Mouse (Mus musculus): ENCODE results near the gene 1700057G04Rik. TPM values are rescaled to one million over a fixed set of nuclear protein-coding genes. Genes with fewer than 3 reads are reported as not detected.
"Not testable (repeated sequence)": the region's sequence is repeated elsewhere in the genome, so short reads cannot be mapped to it uniquely, and the experiment has no call there.

The 1700057G04Rik gene
- total RNA-seq, 1 experiment: not detected

DNA sequence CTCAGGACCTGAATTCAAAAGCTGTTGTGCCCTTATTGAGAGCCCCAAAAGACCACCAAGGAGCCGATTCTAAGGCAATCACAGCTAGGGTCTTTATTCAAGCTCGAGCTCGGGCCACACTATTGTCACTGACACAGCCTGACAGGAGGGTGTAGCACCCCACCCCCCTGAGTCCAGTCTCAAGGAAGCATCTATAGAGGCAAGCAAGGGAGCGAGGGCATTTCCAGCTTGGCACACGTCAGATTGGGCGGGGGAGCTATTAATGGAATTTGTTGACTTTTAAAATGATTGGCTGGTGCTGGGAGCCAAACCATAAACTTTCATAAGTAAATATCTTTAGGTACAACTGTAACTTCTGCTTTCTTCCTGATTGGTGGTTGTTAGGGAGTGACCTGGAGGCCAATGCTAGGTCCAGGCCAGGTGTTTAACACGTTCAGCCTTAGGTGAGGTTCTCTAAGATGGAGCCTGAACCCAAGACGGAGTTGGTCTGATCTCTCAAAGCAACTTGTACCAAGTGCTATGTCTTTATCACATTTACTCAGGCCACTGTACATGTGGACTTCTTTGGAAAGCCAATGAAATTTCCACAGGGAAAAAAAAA is 3.5 kb upstream of the 1700057G04Rik start:
- H3K9me3 ChIP-seq (ENCODE audit: control insufficient read depth, insufficient read depth, low read depth, low read length): no peaks in the 10 kb centered on the region
- no peaks in the 10 kb centered on the region for H3K36me3 ChIP-seq (ENCODE audit: control insufficient read depth, insufficient read depth, low read length, poor library complexity, severe bottlenecking)
- H3K27ac ChIP-seq (ENCODE audit: insufficient read depth, low read depth, low read length, poor library complexity, severe bottlenecking): no peak overlapping the region
- H3K9ac ChIP-seq (ENCODE audit: insufficient read depth, low read depth, low read length, poor library complexity, severe bottlenecking): no peak overlapping the region
- no peak for DNase-seq (ENCODE audit: low read depth, low spot score)
- H3K4me1 ChIP-seq (ENCODE audit: control insufficient read depth in 2 of 2, insufficient read depth in 2 of 2, low read length in 2 of 2, poor library complexity in 1 of 2): no peaks in the 10 kb centered on the region
- in situ Hi-C loops (cut with MboI; ENCODE audit: low sequenced_read_pairs in 2 of 2, unreplicated experiment in 2 of 2): no loop called here
- TF ChIP-seq CHD2 (IDR thresholded peaks at IDR 0.05; ENCODE audit: low read depth, low read length): no peak
- no peak for TF ChIP-seq HCFC1 (IDR thresholded peaks at IDR 0.05; ENCODE audit: borderline replicate concordance, insufficient read depth, low read length)
- no peak for TF ChIP-seq ZNF384 (IDR thresholded peaks at IDR 0.05; ENCODE audit: low read depth, low read length)
- no peak for TF ChIP-seq MAFK (IDR thresholded peaks at IDR 0.05; ENCODE audit: insufficient read depth, low read depth, low read length)
- no peak for TF ChIP-seq ZC3H11A (IDR thresholded peaks at IDR 0.05; ENCODE audit: borderline replicate concordance, low read depth, low read length)
- no peak overlapping the region for H3K4me3 ChIP-seq (ENCODE audit: insufficient read depth in 1 of 2, low read depth in 1 of 2, low read length in 2 of 2, poor library complexity in 1 of 2, severe bottlenecking in 1 of 2)

DNA sequence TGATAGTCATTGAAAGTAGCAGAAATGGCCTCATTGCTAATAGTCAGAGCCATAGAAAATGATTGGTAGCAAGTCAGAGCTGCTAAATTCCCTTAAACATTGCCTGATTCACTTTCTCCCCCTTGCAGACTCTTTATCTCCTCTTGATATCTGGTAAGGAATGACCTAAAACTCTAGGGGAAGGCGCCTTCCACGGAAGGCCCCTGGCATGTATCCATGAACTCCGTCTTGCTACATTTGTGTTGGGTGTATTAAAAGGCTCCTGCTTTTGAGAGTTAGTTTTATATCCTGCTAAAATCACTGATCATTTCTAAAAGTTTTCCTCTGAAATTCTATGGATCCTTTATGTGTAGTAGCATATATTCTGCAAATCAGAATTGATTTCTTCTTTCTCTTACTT is 7.6 kb downstream of the 1700057G04Rik start:
- Histone ChIP-seq H3K36me3 (ENCODE audit: control insufficient read depth, insufficient read depth, low read length, poor library complexity, severe bottlenecking) (no peaks in the 10 kb centered on the region), H3K4me1 (ENCODE audit: control insufficient read depth in 2 of 2, insufficient read depth in 2 of 2, low read length in 2 of 2, poor library complexity in 1 of 2) (no peaks in the 10 kb centered on the region), H3K9me3 (ENCODE audit: control insufficient read depth, insufficient read depth, low read depth, low read length) (no peaks in the 10 kb centered on the region), H3K9ac (ENCODE audit: insufficient read depth, low read depth, low read length, poor library complexity, severe bottlenecking) (no peak overlapping the region), H3K27ac (ENCODE audit: insufficient read depth, low read depth, low read length, poor library complexity, severe bottlenecking) (no peak overlapping the region), H3K4me3 (ENCODE audit: insufficient read depth in 1 of 2, low read depth in 1 of 2, low read length in 2 of 2, poor library complexity in 1 of 2, severe bottlenecking in 1 of 2) (no peak overlapping the region)
- DNase-seq (ENCODE audit: low read depth, low spot score): no peak
- no peak for TF ChIP-seq ZNF384 (IDR thresholded peaks at IDR 0.05; ENCODE audit: low read depth, low read length)
- TF ChIP-seq MAFK (IDR thresholded peaks at IDR 0.05; ENCODE audit: insufficient read depth, low read depth, low read length): no peak
- in situ Hi-C loops (cut with MboI; ENCODE audit: low sequenced_read_pairs in 2 of 2, unreplicated experiment in 2 of 2): no loop called here

DNA sequence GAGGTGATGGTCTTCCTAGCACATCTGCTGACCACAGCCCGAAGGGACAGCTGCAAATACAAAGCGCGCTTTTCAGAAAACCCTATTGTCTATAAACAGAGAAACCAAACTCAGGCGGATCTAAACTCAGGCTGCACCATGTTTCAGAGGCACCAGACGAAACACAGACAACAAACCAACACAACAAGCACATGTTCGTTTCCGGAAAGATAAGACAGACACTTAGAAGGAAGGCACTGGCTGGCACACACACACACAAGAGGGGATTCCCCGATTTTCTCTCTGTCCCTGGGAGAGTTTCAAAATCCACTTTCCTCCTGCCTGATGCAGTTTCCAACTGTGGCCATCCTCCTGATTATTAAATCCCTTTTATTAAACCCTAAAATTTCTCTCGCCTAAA is 16.8 kb downstream of the 1700057G04Rik start:
- in situ Hi-C loops (cut with MboI; ENCODE audit: low sequenced_read_pairs in 2 of 2, unreplicated experiment in 2 of 2); H3K4me1 ChIP-seq (ENCODE audit: control insufficient read depth in 2 of 2, insufficient read depth in 2 of 2, low read length in 2 of 2, poor library complexity in 1 of 2); H3K36me3 ChIP-seq (ENCODE audit: control insufficient read depth, insufficient read depth, low read length, poor library complexity, severe bottlenecking); DNase-seq (ENCODE audit: low read depth, low spot score); H3K9me3 ChIP-seq (ENCODE audit: control insufficient read depth, insufficient read depth, low read depth, low read length); H3K4me3 ChIP-seq (ENCODE audit: insufficient read depth in 1 of 2, low read depth in 1 of 2, low read length in 2 of 2, poor library complexity in 1 of 2, severe bottlenecking in 1 of 2); H3K27ac ChIP-seq (ENCODE audit: insufficient read depth, low read depth, low read length, poor library complexity, severe bottlenecking); H3K9ac ChIP-seq (ENCODE audit: insufficient read depth, low read depth, low read length, poor library complexity, severe bottlenecking): not testable (repeated sequence)

DNA sequence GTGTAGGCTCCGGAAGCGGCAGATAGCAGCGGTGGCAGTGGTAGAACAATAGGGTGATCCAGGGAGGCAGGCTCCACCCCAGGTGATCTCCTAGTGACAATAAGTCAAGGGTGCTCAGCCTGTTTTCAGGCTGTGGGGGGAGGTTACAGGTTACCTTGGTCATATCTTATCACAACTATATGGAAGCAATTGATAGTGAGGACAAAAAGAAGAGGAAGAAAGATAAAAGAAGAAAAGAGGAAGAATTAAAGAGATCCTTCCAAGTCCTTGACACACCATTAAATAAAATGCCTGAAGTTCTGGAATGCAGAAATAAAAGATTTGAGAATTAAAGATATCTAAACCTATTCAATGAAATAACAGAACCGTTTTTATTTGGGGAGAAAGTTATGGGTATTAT is 17.6 kb downstream of the 1700057G04Rik start:
- Histone ChIP-seq H3K9ac (ENCODE audit: insufficient read depth, low read depth, low read length, poor library complexity, severe bottlenecking) (no peak overlapping the region), H3K27ac (ENCODE audit: insufficient read depth, low read depth, low read length, poor library complexity, severe bottlenecking) (no peak overlapping the region), H3K4me3 (ENCODE audit: insufficient read depth in 1 of 2, low read depth in 1 of 2, low read length in 2 of 2, poor library complexity in 1 of 2, severe bottlenecking in 1 of 2) (no peak overlapping the region), H3K9me3 (ENCODE audit: control insufficient read depth, insufficient read depth, low read depth, low read length) (no peaks in the 10 kb centered on the region), H3K36me3 (ENCODE audit: control insufficient read depth, insufficient read depth, low read length, poor library complexity, severe bottlenecking) (no peaks in the 10 kb centered on the region), H3K4me1 (ENCODE audit: control insufficient read depth in 2 of 2, insufficient read depth in 2 of 2, low read length in 2 of 2, poor library complexity in 1 of 2) (no peaks in the 10 kb centered on the region)
- in situ Hi-C loops (cut with MboI; ENCODE audit: low sequenced_read_pairs in 2 of 2, unreplicated experiment in 2 of 2): no loop called here
- no peak for DNase-seq (ENCODE audit: low read depth, low spot score)
- no peak for TF ChIP-seq ZNF384 (IDR thresholded peaks at IDR 0.05; ENCODE audit: low read depth, low read length)

DNA sequence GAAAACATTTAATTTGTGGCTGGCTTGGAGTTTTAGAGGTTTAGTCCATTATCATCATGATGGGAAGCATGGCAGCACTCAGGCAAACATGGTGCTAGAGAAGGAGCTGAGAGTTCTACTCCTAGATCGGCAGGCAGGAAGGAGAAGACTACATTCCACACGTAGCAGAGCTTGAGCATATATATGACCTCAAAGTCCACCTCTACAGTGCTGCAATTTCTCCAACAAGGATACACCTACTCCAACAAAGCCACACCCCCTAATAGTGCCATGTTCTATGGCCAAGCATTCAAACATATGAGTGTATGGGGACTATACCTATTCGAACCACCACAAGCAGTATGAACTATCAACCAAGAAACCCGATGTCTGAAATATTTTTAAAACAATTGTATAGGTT is 22.2 kb downstream of the 1700057G04Rik start:
- Histone ChIP-seq H3K4me3 (ENCODE audit: insufficient read depth in 1 of 2, low read depth in 1 of 2, low read length in 2 of 2, poor library complexity in 1 of 2, severe bottlenecking in 1 of 2) (no peak overlapping the region), H3K4me1 (ENCODE audit: control insufficient read depth in 2 of 2, insufficient read depth in 2 of 2, low read length in 2 of 2, poor library complexity in 1 of 2) (no peaks in the 10 kb centered on the region), H3K27ac (ENCODE audit: insufficient read depth, low read depth, low read length, poor library complexity, severe bottlenecking) (no peak overlapping the region), H3K9me3 (ENCODE audit: control insufficient read depth, insufficient read depth, low read depth, low read length) (no peaks in the 10 kb centered on the region), H3K9ac (ENCODE audit: insufficient read depth, low read depth, low read length, poor library complexity, severe bottlenecking) (no peak overlapping the region), H3K36me3 (ENCODE audit: control insufficient read depth, insufficient read depth, low read length, poor library complexity, severe bottlenecking) (no peaks in the 10 kb centered on the region)
- TF ChIP-seq MAFK (IDR thresholded peaks at IDR 0.05; ENCODE audit: insufficient read depth, low read depth, low read length): no peak
- no peak for TF ChIP-seq HCFC1 (IDR thresholded peaks at IDR 0.05; ENCODE audit: borderline replicate concordance, insufficient read depth, low read length)
- no peak for TF ChIP-seq ZNF384 (IDR thresholded peaks at IDR 0.05; ENCODE audit: low read depth, low read length)
- no peak for TF ChIP-seq CHD2 (IDR thresholded peaks at IDR 0.05; ENCODE audit: low read depth, low read length)
- TF ChIP-seq ZC3H11A (IDR thresholded peaks at IDR 0.05; ENCODE audit: borderline replicate concordance, low read depth, low read length): no peak
- DNase-seq (ENCODE audit: low read depth, low spot score): no peak
- in situ Hi-C loops (cut with MboI; ENCODE audit: low sequenced_read_pairs in 2 of 2, unreplicated experiment in 2 of 2): no loop called here

Data from ES-E14 (cell line).